23 mouse cellular contexts compared by ENCODE assay signal in genomic region chr8:118431731-118432440, GRCm38 (mm10).
A peak's percentile ranks its signal among the peaks of the same experiment; 100 is the strongest.
DNase-seq lines count a peak whose midpoint lies in the region; ATAC-seq and TF ChIP-seq lines count a peak whose summit lies in the region.
"Had no signal": no experiment of that assay in that cellular context is flagged by ENCODE, and none has a peak within 500 bp of the region (broad histone marks: within the 10 kb centered on the region; RNA-seq: fewer than 3 reads in every experiment).

No protein-coding gene starts in this region.

- H3K9ac ChIP-seq in heart, adult 2 months (ENCODE audit: low read depth, low read length) = no peak overlapping the region
- H3K9ac ChIP-seq in heart, embryonic 12.5 days = no peak overlapping the region
- H3K9ac ChIP-seq: forebrain, embryonic 13.5 days; heart, embryonic 13.5 days; hindbrain, embryonic 15.5 days; intestine, embryonic 15.5 days had no signal

- peaks cover 5% of the 10 kb centered on the region; the same call in 1 of the 2 replicates for H3K36me3 ChIP-seq in heart, adult 2 months (ENCODE audit: control insufficient read depth, insufficient read depth, low read length)
- H3K36me3 ChIP-seq in heart, embryonic 12.5 days = no peaks in the 10 kb centered on the region
- H3K36me3 ChIP-seq: forebrain, embryonic 10.5 days; heart, embryonic 13.5 days; hindbrain, embryonic 15.5 days; intestine, embryonic 15.5 days had no signal

- peaks cover 12% of the 10 kb centered on the region for H3K4me1 ChIP-seq in heart, adult 2 months (ENCODE audit: control insufficient read depth, insufficient read depth, low read length)
- 0 out of 2 replicates have a peak, but pooled peaks cover 4% of the 10 kb centered on the region for H3K4me1 ChIP-seq in heart, embryonic 12.5 days (replicated peaks)
- peaks cover 16% of the 10 kb centered on the region for H3K4me1 ChIP-seq in brown adipose tissue, adult 24 weeks (ENCODE audit: control insufficient read depth, insufficient read depth, insufficient read length, low read length)
- H3K4me1 ChIP-seq: forebrain, embryonic 10.5 days; intestine, embryonic 15.5 days had no signal

- no peak for TF ChIP-seq EP300 in heart, adult 2 months (IDR thresholded peaks at IDR 0.05; ENCODE audit: insufficient read depth, low read depth, low read length)

- peaks cover 2% of the 10 kb centered on the region for H3K79me2 ChIP-seq in heart, adult 2 months (replicated peaks; ENCODE audit: control insufficient read depth, insufficient read depth, low read length)

- DNase-seq in cerebellum, postnatal 25 days = peak; percentile 15
- no peak for DNase-seq in cerebellum, postnatal 4 days (ENCODE audit: low spot score in 2 of 2)
- DNase-seq in heart, adult 2 months = peak in 1 of 2 experiments; percentile 24
- DNase-seq in thymus, postnatal 0 days (ENCODE audit: low spot score) = peak; percentile 61
- DNase-seq in thymus, adult 18-20 months = no peak
- no peak for DNase-seq in embryo, embryonic 11 days
- DNase-seq: adrenal gland, adult 2 months; adrenal gland, postnatal 14 days; cerebellum, adult 18-20 months; cerebellum, adult 9-11 months; gastrocnemius, postnatal 25 days; heart, postnatal 14 days; heart, postnatal 4 days; kidney, adult 11 months had no signal

- no peak overlapping the region for H3K4me2 ChIP-seq in heart, embryonic 12.5 days
- H3K4me2 ChIP-seq: forebrain, embryonic 13.5 days; heart, embryonic 13.5 days; hindbrain, embryonic 15.5 days; intestine, embryonic 15.5 days had no signal

- H3K27me3 ChIP-seq in heart, adult 2 months (ENCODE audit: control insufficient read depth, insufficient read depth, low read length) = no peaks in the 10 kb centered on the region
- no peaks in the 10 kb centered on the region for H3K27me3 ChIP-seq in heart, embryonic 12.5 days (replicated peaks)
- H3K27me3 ChIP-seq: forebrain, embryonic 13.5 days; heart, embryonic 13.5 days; hindbrain, embryonic 15.5 days; intestine, embryonic 15.5 days had no signal

- intact Hi-C loops in heart, adult 2 months (cut with DNase I) = loop anchor here (2.0 kb wide), 1 partner anchor 81 kb away; no protein-coding TSS in a partner anchor

- no peak for ATAC-seq in heart, embryonic 12.5 days (ENCODE audit: insufficient number of reproducible peaks, low FRiP score)
- ATAC-seq: CD4-positive, CD25-positive, alpha-beta regulatory T cell, adult 4 months; forebrain, embryonic 13.5 days; forebrain, embryonic 16.5 days; intestine, embryonic 15.5 days had no signal

- no peak for TF ChIP-seq POLR2A in heart, adult 2 months (IDR thresholded peaks at IDR 0.05; ENCODE audit: insufficient read depth, low read depth, low read length)

- no peak overlapping the region for H3K4me3 ChIP-seq in heart, adult 2 months
- H3K4me3 ChIP-seq in heart, embryonic 12.5 days = no peak overlapping the region
- H3K4me3 ChIP-seq in brown adipose tissue, adult 24 weeks (ENCODE audit: insufficient read depth, low read depth, low read length) = no peak overlapping the region
- H3K4me3 ChIP-seq: forebrain, embryonic 10.5 days; forebrain, embryonic 13.5 days; heart, embryonic 13.5 days; hindbrain, embryonic 15.5 days; intestine, embryonic 15.5 days had no signal

- H3K27ac ChIP-seq in heart, adult 2 months = peak overlapping the region; percentile 23
- no peak overlapping the region for H3K27ac ChIP-seq in heart, embryonic 12.5 days (ENCODE audit: poor library complexity, severe bottlenecking)
- peak overlapping the region; percentile 50 for H3K27ac ChIP-seq in brown adipose tissue, adult 24 weeks (replicated peaks; ENCODE audit: low read depth, low read length)
- H3K27ac ChIP-seq: forebrain, embryonic 10.5 days; forebrain, embryonic 13.5 days; heart, embryonic 13.5 days; hindbrain, embryonic 15.5 days; intestine, embryonic 15.5 days had no signal

- WGBS in heart, adult 2 months = 62% methylated on average over 11 of the region's 11 CpGs
- 73% methylated on average over 11 of the region's 11 CpGs for WGBS in heart, embryonic 12.5 days

- H3K9me3 ChIP-seq in heart, embryonic 12.5 days (replicated peaks) = no peaks in the 10 kb centered on the region
- H3K9me3 ChIP-seq: forebrain, embryonic 10.5 days; forebrain, embryonic 13.5 days; heart, embryonic 13.5 days; hindbrain, embryonic 15.5 days; intestine, embryonic 15.5 days had no signal

- TF ChIP-seq CTCF in heart, adult 2 months (IDR thresholded peaks at IDR 0.05) = no peak

Comparison
In these comparisons a context has a peak if more than half of its experiments do, and no peak if none do; other contexts are left out.
1. DNase-seq: peak in cerebellum, postnatal 25 days (2 of 2) and thymus, postnatal 0 days (single experiment); none in cerebellum, postnatal 4 days (0 of 2), thymus, adult 18-20 months (0 of 2) and embryo, embryonic 11 days (single experiment).